Mouse (Mus musculus): ENCODE measurements at regions not wholly inside any gene's neighbourhood (a gene's known extent, or its start where the extent isn't known, plus 50 kb on each side); places are given as distances from the start of the nearest gene placed in this dataset.

GRCm38 (mm10) chr8:113489436-113490107, 145.8 kb upstream of the Mon1b start:
- TF ChIP-seq ZC3H11A (IDR thresholded peaks at IDR 0.05; ENCODE audit: borderline replicate concordance, low read depth, low read length) (no peak), CHD2 (IDR thresholded peaks at IDR 0.05; ENCODE audit: low read depth, low read length) (no peak), HCFC1 (IDR thresholded peaks at IDR 0.05; ENCODE audit: borderline replicate concordance, insufficient read depth, low read length) (no peak)

All from ES-E14 (cell line).